8 mouse cellular contexts compared by ENCODE assay signal in the genomic region with DNA sequence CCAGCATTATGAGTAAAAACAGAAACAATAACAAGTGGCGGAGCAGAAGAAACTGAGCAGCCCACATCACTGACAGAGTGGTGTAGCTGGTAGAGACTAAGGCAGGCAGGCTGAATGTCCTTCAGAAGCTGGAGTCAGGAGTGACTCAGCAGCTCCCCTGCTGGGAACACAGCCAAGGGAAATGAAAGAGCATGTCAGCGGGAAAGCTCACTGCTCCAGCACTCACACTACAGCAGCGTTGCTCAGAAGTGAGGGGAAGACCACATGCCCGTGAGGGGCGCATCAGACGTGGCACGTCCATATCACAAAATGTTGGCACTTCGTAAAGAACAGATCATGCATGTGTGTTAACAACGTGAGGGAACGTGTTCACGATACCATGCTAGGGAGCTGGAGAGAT. TPM values are rescaled to one million over a fixed set of nuclear protein-coding genes. Genes with fewer than 3 reads are reported as not detected.
DNase-seq lines count a peak whose midpoint lies in the region; ATAC-seq and TF ChIP-seq lines count a peak whose summit lies in the region.

No protein-coding gene starts in this region.

- H3K9ac ChIP-seq in CH12.LX (ENCODE audit: insufficient read depth, low read depth), result no peak overlapping the region
- no peak overlapping the region for H3K9ac ChIP-seq in forebrain, embryonic 15.5 days (replicated peaks)

- dilution Hi-C loops in CH12.LX (cut with MboI; ENCODE audit: extremely low pct_ligation_motif_present, extremely low pct_unique_long_range_greater_than_20kb, low sequenced_read_pairs), result no loop called here

- H3K27me3 ChIP-seq in CH12.LX (replicated peaks), result no peaks in the 10 kb centered on the region
- H3K27me3 ChIP-seq in forebrain, embryonic 15.5 days, result peaks cover 21% of the 10 kb centered on the region; the same call in 1 of the 2 replicates
- no peaks in the 10 kb centered on the region for H3K27me3 ChIP-seq in thymus, adult 2 months (ENCODE audit: control insufficient read depth, insufficient read depth, low read length)

- WGBS in forebrain, embryonic 15.5 days, result 22% methylated on average over 11 of the region's 11 CpGs
- WGBS in lung, adult 2 months, result 15% methylated on average over 11 of the region's 11 CpGs
- 8% methylated on average over 11 of the region's 11 CpGs for WGBS in olfactory bulb, adult 2 months
- WGBS in thymus, adult 2 months, result 14% methylated on average over 11 of the region's 11 CpGs

- no peak for DNase-seq in CH12.LX (ENCODE audit: extremely low read depth)
- peak; percentile 53 for DNase-seq in c-Kit-positive CD71-negative TER-119-negative erythroid progenitor cells, embryonic 14.5 days (ENCODE audit: low read depth)
- DNase-seq in heart, postnatal 25 days (ENCODE audit: low spot score), result peak; percentile 75
- peak; percentile 80 to 84 for DNase-seq in layer of hippocampus, adult 2 months (ENCODE audit: low spot score in 2 of 2)
- peak; percentile 83 for DNase-seq in lung, adult 2 months
- peak; percentile 47 for DNase-seq in thymus, adult 2 months

- peak; percentile 69 for ATAC-seq in forebrain, embryonic 15.5 days (replicated peaks)

- no peak for TF ChIP-seq EP300 in CH12.LX (IDR thresholded peaks at IDR 0.05; ENCODE audit: low read length)

- H3K36me3 ChIP-seq in CH12.LX (replicated peaks in 1 of 2; ENCODE audit: control insufficient read depth in 1 of 2, insufficient read depth in 1 of 2, low read length in 1 of 2), result no peaks in the 10 kb centered on the region
- no peaks in the 10 kb centered on the region for H3K36me3 ChIP-seq in forebrain, embryonic 15.5 days
- no peaks in the 10 kb centered on the region for H3K36me3 ChIP-seq in thymus, adult 2 months (ENCODE audit: control insufficient read depth, insufficient read depth, low read length)

- peak in 1 of 2 experiments; percentile 50; a peak in 2 of 4 replicates for TF ChIP-seq CTCF in CH12.LX (conservative IDR thresholded peaks at IDR 0.05 in 1 of 2, IDR thresholded peaks at IDR 0.05 in 1 of 2; ENCODE audit: low read depth in 2 of 2, low read length in 2 of 2)
- peak; percentile 67 for TF ChIP-seq CTCF in layer of hippocampus, adult 2 months (conservative IDR thresholded peaks at IDR 0.05)
- TF ChIP-seq CTCF in lung, adult 2 months (IDR thresholded peaks at IDR 0.05; ENCODE audit: insufficient read depth, low read length), result peak; percentile 50; the same call in 1 of the 2 replicates
- no peak for TF ChIP-seq CTCF in olfactory bulb, adult 2 months (IDR thresholded peaks at IDR 0.05; ENCODE audit: insufficient read depth, low read depth, low read length)
- TF ChIP-seq CTCF in thymus, adult 2 months (IDR thresholded peaks at IDR 0.05; ENCODE audit: borderline replicate concordance, control insufficient read depth, extremely low read depth, insufficient read depth, low read length, poor library complexity), result peak; percentile 64; the same call in 1 of the 2 replicates

- in situ Hi-C loops in CH12.LX (cut with MboI; ENCODE audit: low pct_ligation_motif_present, low pct_unique_long_range_greater_than_20kb, low sequenced_read_pairs), result loop anchor here (10.0 kb wide), 1 partner anchor 55 kb away; no protein-coding TSS in a partner anchor

- H3K27ac ChIP-seq in CH12.LX (ENCODE audit: insufficient read depth, low read depth), result no peak overlapping the region
- no peak overlapping the region for H3K27ac ChIP-seq in forebrain, embryonic 15.5 days (replicated peaks)
- peak overlapping the region; percentile 73 for H3K27ac ChIP-seq in layer of hippocampus, adult 2 months
- H3K27ac ChIP-seq in olfactory bulb, adult 2 months (ENCODE audit: insufficient read depth, low read depth, low read length), result peak overlapping the region; percentile 40; the same call in 1 of the 2 replicates
- H3K27ac ChIP-seq in thymus, adult 2 months (ENCODE audit: control insufficient read depth, insufficient read depth, low read length), result no peak overlapping the region

- H3K9me3 ChIP-seq in CH12.LX (replicated peaks; ENCODE audit: low read length), result no peaks in the 10 kb centered on the region
- H3K9me3 ChIP-seq in forebrain, embryonic 15.5 days, result no peaks in the 10 kb centered on the region

- no peak for TF ChIP-seq POLR2A in CH12.LX (IDR thresholded peaks at IDR 0.05; ENCODE audit: low read depth, low read length)
- TF ChIP-seq POLR2A in lung, adult 2 months (IDR thresholded peaks at IDR 0.05; ENCODE audit: borderline replicate concordance, extremely low read depth, low read depth, low read length), result no peak
- TF ChIP-seq POLR2A in olfactory bulb, adult 2 months (IDR thresholded peaks at IDR 0.05; ENCODE audit: insufficient read depth, low read depth, low read length), result no peak
- no peak for TF ChIP-seq POLR2A in thymus, adult 2 months (IDR thresholded peaks at IDR 0.05; ENCODE audit: control insufficient read depth, extremely low read depth, insufficient read depth, low read length, poor library complexity)

- intact Hi-C loops in heart, postnatal 25 days (cut with DNase I), result loop anchor here (5.0 kb wide), 1 partner anchor 98 kb away; no protein-coding TSS in a partner anchor

- no peak overlapping the region for H3K4me2 ChIP-seq in CH12.LX (ENCODE audit: insufficient read depth, low read depth, poor library complexity, severe bottlenecking)
- H3K4me2 ChIP-seq in forebrain, embryonic 15.5 days (replicated peaks), result no peak overlapping the region

- H3K4me1 ChIP-seq in CH12.LX (ENCODE audit: control insufficient read depth in 1 of 2, insufficient read depth in 2 of 2), result peaks cover 6 to 21% of the 10 kb centered on the region in 2 experiments
- peaks cover 22% of the 10 kb centered on the region for H3K4me1 ChIP-seq in forebrain, embryonic 15.5 days
- H3K4me1 ChIP-seq in lung, adult 2 months (ENCODE audit: control insufficient read depth, insufficient read depth, low read length), result peaks cover 11% of the 10 kb centered on the region
- peaks cover 14% of the 10 kb centered on the region for H3K4me1 ChIP-seq in olfactory bulb, adult 2 months (ENCODE audit: control insufficient read depth, insufficient read depth, low read length)
- peaks cover 6% of the 10 kb centered on the region for H3K4me1 ChIP-seq in thymus, adult 2 months (replicated peaks; ENCODE audit: control insufficient read depth, insufficient read depth, low read length)

- peak; percentile 38 for TF ChIP-seq RAD21 in CH12.LX (IDR thresholded peaks at IDR 0.05; ENCODE audit: low read depth, low read length)

- peaks cover 11% of the 10 kb centered on the region for H3K79me2 ChIP-seq in CH12.LX (replicated peaks; ENCODE audit: control insufficient read depth, extremely low read depth, insufficient read depth, poor library complexity, severe bottlenecking)

- H3K4me3 ChIP-seq in CH12.LX (replicated peaks in 1 of 3; ENCODE audit: low read depth in 2 of 3, low read length in 2 of 3, poor library complexity in 1 of 3), result no peak overlapping the region
- H3K4me3 ChIP-seq in forebrain, embryonic 15.5 days, result no peak overlapping the region
- H3K4me3 ChIP-seq in layer of hippocampus, adult 2 months, result no peak overlapping the region; the same call in 1 of the 2 replicates
- no peak overlapping the region for H3K4me3 ChIP-seq in lung, adult 2 months (replicated peaks; ENCODE audit: extremely low read depth, low read depth, low read length)
- no peak overlapping the region for H3K4me3 ChIP-seq in olfactory bulb, adult 2 months (ENCODE audit: insufficient read depth, low read depth, low read length)
- H3K4me3 ChIP-seq in thymus, adult 2 months (ENCODE audit: control insufficient read depth, insufficient read depth, low read length), result no peak overlapping the region

TF ChIP-seq in CH12.LX, 34 proteins besides CTCF, POLR2A, EP300 and RAD21:
- TF ChIP-seq POLR2AphosphoS2 (IDR thresholded peaks at IDR 0.05; ENCODE audit: low read depth, low read length), result no peak
- TF ChIP-seq SMC3 (IDR thresholded peaks at IDR 0.05; ENCODE audit: low read depth, low read length), result peak; percentile 36
- 0 out of 2 replicates have a peak, but pooled peaks have one; percentile 28 for TF ChIP-seq IRF4 (IDR thresholded peaks at IDR 0.05; ENCODE audit: low read depth, low read length)
- no peak for TF ChIP-seq GABPA (IDR thresholded peaks at IDR 0.05; ENCODE audit: insufficient replicate concordance, low read depth, low read length)
- TF ChIP-seq USF2 (conservative IDR thresholded peaks at IDR 0.05; ENCODE audit: low read depth, low read length), result no peak
- no peak for TF ChIP-seq MXI1 (IDR thresholded peaks at IDR 0.05; ENCODE audit: low read depth, low read length)

RNA-seq across cellular contexts. Expression of a gene that starts 3.7 kb away (rescaled TPM):
- total RNA-seq in CH12.LX (2012; rRNA removed) (22.4 and 28.7 TPM in 2 replicates), CH12.LX (2014; rRNA removed) (10.4 and 10.5 TPM in 2 replicates)
- 23.3 and 26.5 TPM in 2 replicates for polyA plus RNA-seq in CH12.LX (2012; ENCODE audit: insufficient read length, low read depth)
- polyA plus RNA-seq in forebrain, embryonic 15.5 days (2015; fragmentation: Nextera tagmentation; extraction: Ambion mirVana), result 0.88 and 1.2 TPM in 2 replicates
- 1 to 10 TPM; 7.6 to 7.9 TPM for total RNA-seq in heart, postnatal 25 days (2021)
- 10 to 100 TPM in 1 of 2 experiments, 1 to 10 TPM in 1; 8.7 to 11.1 TPM for total RNA-seq in layer of hippocampus, adult 2 months (2021)
- 3.6 and 8.7 TPM in 2 replicates for polyA plus RNA-seq in lung, adult 2 months (2012; rRNA removed)
- not detected in 2 replicates for polyA plus RNA-seq in olfactory bulb, adult 2 months (2012; ENCODE audit: insufficient read depth, insufficient read length, low replicate concordance, missing spikeins)
- polyA plus RNA-seq in thymus, adult 2 months (2012; rRNA removed), result 5.5 and 5.8 TPM in 2 replicates

Comparison
In these comparisons a context has a peak if more than half of its experiments do, and no peak if none do; other contexts are left out.
1. H3K27ac ChIP-seq: peak in layer of hippocampus, adult 2 months (single experiment) and olfactory bulb, adult 2 months (single experiment); none in CH12.LX (single experiment), forebrain, embryonic 15.5 days (single experiment) and thymus, adult 2 months (single experiment).